Mouse (Mus musculus) CD4-positive, CD25-positive, alpha-beta regulatory T cell, adult 4 months (primary cell): ENCODE measurements around the gene Nr6a1. TPM values are rescaled to one million over a fixed set of nuclear protein-coding genes. Genes with fewer than 3 reads are reported as not detected.
A peak's percentile ranks its signal among the peaks of the same experiment; 100 is the strongest.

Experiments used
- ATAC-seq: one replicate; pipeline ENCODE4 v1.8.0; 2017
- polyA plus RNA-seq, 2 experiments: library from polyadenylated mRNA; unstranded; fragments of 100-300 nt; shearing (Covaris generic); gene quantifications; one replicate each; pipeline ENCODE4 v1.2.1; 2017

Nr6a1 gene
- polyA plus RNA-seq, 2 experiments from 2014 or later = 0.57 to 0.90 TPM

GRCm38 (mm10) chr2:38936721-38937378 lies 9.4 kb upstream of the Nr6a1 start:
- ATAC-seq = no peak

DNA sequence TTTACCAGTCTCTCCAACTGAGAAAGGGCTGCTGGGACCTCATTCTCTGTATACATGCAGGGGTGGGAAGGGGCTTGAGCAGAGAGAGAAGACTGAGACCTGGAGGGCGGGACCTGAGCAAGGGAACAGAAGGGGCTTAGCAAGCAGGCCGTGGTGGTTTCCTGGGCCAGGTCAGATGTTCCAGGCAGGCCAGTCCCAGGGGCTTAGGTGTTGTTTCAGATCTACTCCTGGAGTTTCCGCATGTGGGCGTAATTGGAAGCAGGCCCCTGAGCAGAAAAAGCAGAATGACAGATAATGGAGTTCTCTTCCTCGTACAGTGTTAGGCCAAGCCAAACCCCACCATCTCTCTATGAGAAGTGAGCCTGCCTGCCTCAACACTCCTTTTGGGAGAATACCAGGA lies 7.4 kb upstream of the Nr6a1 start:
- ATAC-seq = no peak

- ATAC-seq = no peak
These were observed 6.4 kb upstream of the Nr6a1 start for GRCm38 (mm10) chr2:38933931-38934330.

DNA sequence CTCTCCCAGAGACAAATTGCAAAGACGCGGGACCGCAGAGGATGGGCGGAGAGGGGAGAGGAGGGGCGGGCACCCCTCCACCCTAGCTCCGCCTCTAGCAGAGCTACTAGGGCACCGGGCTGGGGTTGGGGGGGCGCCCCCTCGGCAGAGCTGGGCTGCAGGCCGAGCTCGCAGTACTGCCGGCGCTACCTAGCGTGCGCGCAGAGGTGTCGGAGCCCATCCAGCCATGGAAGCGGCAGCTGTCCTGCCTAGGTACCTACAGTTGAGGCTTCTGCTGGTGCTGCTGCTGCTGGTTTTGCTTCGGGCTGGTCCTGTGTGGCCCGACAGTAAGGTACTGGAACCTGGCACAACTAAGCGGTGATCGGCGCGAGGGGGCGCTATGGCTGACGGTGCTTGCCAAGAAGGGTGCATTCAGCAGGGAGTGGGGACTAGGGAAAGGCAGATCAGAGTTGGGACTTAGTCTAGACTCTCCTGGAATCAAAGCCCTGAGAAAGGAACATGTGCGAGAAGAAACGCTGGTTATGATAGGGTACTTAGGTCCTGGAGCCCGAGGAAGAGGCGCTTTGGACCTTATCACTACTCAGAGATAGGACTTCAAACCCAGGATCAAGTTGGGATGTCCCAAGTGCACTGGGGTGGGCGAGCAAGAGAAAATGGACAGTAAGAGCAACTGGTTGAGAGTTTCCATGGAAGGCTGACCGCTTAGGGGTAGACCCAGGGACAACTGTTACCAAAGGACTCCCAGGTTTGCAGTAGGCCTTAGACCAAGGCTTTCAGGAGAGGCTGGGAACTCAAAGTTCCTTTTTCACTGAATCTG lies 4.6 kb upstream of the Nr6a1 start, which contains the start of gene Olfml2a:
TSS of gene Olfml2a (plus strand) at position 128 of the 817 bp plus-strand sequence.
- peak; percentile 67 for ATAC-seq

GRCm38 (mm10) chr2:38930269-38930668 lies 2.8 kb upstream of the Nr6a1 start:
- ATAC-seq = no peak

GRCm38 (mm10) chr2:38926145-38926891 lies 1.2 kb downstream of the Nr6a1 start:
- ATAC-seq = peak; percentile 94

- ATAC-seq = no peak
These were observed 2.1 kb downstream of the Nr6a1 start for GRCm38 (mm10) chr2:38925171-38926080.

DNA sequence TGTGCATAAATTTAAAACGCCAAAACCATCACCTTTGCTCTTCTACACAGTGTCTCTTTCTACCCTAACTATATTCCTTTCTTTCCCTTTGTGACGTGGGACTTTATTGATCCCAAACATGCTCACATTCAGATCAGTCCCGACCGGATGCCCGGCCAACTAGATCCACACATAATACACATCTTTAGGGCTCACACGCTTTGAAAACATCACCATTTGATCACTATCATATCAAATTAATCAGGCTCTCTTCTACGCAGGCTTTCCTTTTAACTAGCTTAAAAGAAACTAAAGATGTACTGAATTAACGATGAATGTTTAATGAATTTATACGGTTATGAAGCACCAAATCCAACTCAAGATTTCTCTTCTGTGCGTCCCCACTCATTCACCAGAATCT lies 2.9 kb downstream of the Nr6a1 start:
- no peak for ATAC-seq

- no peak for ATAC-seq
These were observed 3.6 kb downstream of the Nr6a1 start for GRCm38 (mm10) chr2:38923911-38924310.

GRCm38 (mm10) chr2:38923471-38923870 lies 4.0 kb downstream of the Nr6a1 start:
- ATAC-seq = no peak

DNA sequence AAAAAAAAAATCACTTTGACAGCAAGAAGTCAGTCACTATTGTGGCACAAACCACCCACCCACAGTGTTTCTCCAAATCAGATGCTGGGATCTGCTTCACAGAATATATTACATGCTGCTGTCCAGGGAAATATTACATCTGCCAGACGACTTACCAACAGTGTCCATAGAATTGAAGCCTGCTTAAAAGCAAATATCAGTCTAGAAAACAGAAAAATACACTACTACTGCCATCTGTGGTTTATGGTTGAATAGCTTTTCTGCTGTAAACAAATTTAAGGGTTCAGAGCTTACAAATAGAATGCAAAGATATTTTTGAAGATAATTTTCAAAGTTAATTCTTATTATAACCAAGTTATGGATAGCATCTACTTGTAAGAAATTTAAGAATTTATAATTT lies 6.1 kb downstream of the Nr6a1 start:
- ATAC-seq = no peak

GRCm38 (mm10) chr2:38916947-38917691 lies 10.4 kb downstream of the Nr6a1 start:
- no peak for ATAC-seq

DNA sequence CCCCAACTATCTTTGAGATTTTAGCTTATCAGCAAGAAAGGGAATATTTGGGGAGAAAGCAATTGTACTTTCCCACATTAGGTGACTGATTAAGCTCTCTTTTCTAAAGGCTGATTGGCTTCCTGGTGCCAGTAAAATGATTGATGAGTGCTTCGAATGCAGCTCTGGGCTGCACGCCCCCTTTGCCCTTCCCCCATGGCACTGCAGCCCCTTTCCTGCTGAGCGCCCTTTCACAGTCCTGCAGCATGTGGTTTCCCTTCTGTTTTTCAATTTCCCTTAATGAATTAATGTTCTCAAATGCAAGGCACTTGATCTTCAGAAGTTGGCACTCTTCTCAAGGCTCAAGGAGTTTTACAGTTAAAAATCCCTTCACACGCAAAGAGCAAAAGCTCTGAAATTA lies 12.5 kb downstream of the Nr6a1 start:
- ATAC-seq = no peak

GRCm38 (mm10) chr2:38914517-38914916 lies 13.0 kb downstream of the Nr6a1 start:
- ATAC-seq = no peak

DNA sequence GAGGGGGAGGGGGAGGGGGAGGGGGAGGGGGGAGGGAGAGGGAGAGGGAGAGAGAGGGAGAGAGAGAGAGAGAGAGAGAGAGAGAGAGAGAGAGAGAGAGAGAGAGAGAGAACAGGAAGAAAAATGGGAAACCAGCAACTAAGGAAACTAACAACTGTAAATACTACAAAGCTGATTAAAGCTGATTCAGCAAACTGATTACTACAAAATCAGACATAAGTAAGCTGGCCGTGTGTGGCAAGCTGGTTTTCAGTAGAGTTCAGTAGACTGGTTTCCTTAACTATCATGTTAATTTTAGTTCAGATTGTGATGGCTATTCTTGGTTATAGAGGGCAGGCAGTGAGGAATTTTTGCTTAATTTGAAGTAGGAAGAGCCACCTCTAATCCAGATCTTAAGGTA lies 18.9 kb downstream of the Nr6a1 start:
- ATAC-seq = no peak

- ATAC-seq = no peak
These were observed 21.4 kb downstream of the Nr6a1 start for GRCm38 (mm10) chr2:38906097-38906496.

- no peak for ATAC-seq
These were observed 23.2 kb downstream of the Nr6a1 start for GRCm38 (mm10) chr2:38904290-38904689.

DNA sequence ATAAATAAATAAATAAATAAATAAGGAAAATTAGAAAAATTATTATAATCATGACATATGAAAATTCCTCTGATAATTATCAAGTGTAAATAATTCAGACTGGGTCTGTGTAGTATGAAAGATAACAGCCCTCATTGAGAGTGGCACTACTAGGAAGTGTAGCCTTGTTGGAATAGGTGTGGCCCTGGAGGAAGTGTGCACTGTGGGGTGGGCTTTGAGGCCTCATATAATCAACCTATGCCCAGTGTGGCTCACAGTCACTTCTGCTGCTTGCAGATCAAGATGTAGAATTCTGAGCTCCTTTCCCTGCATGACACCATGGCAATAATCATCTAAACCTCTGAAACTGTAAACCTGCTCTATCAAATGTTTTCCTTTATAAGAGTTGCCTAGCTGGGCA lies 24.6 kb downstream of the Nr6a1 start:
- ATAC-seq = no peak

DNA sequence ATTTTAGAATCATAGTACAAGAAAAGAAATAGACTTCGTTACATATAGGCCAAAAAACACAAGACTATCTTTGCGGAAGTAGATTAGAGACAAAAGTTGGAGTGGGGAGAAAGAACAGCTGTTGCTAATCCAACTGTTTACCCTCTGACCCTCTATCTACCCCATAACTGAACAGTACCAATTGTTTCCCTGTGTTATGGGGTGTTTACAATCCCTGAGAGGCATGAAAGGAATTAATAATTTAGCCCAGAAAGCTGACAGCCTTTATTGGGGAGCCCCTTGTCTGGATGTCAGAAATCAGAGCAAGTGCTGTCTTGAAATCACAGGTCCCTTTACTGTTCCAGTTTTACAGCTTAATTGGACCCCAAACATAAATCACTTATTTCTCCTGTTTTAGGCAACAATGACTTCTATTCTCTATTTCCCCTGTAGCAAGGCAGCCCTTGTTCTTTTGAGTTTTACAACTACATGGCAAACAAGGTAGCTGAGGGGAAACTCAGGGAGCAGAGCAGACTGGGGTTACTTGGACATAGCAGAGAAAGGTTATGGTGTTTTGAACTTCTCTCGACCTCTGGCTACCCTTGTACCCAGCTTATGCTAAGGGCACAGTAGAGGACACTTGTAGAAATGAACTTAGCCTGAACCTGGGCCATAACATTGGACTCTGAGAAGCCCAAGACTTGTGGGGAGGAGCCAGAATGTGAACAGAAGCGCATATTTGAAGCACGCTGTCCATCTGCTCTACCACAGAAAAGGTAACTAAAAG lies 46.4 kb downstream of the Nr6a1 start:
- ATAC-seq = no peak

GRCm38 (mm10) chr2:38874544-38875108 lies 52.9 kb downstream of the Nr6a1 start:
- no peak for ATAC-seq
